Mouse (Mus musculus) CH12.LX (cell line): ENCODE measurements at regions not wholly inside any gene's neighbourhood (a gene's known extent, or its start where the extent isn't known, plus 50 kb on each side); places are given as distances from the start of the nearest gene placed in this dataset.

Experiments
- DNase-seq: peaks from one replicate; pipeline ENCODE4 v3.0.0-alpha.2; 2013; ENCODE audit errors: extremely low read depth
- H3K27ac ChIP-seq: 2 replicates; pipeline ENCODE4 v1.5.1; 2012; ENCODE audit warnings: low read depth, mild to moderate bottlenecking, control low read depth, moderate library complexity; ENCODE audit not compliant: insufficient read depth
- H3K27me3 ChIP-seq: replicated peaks from 2 replicates; pipeline ENCODE3; 2012; ENCODE audit warnings: inconsistent platforms
- H3K36me3 ChIP-seq, 2 experiments: replicated peaks in 1 of 2; 2 replicates each; pipeline versions ENCODE3 to v1.6.1; 2012; ENCODE audit warnings: inconsistent platforms in 1 of 2, low read length in 1 of 2, mild to moderate bottlenecking in 1 of 2, mixed read lengths in 1 of 2, moderate library complexity in 1 of 2; ENCODE audit not compliant: control insufficient read depth in 1 of 2, insufficient read depth in 1 of 2
- H3K4me1 ChIP-seq, 2 experiments: 2 replicates each; pipeline ENCODE4 v1.6.1; 2012; ENCODE audit warnings: inconsistent platforms in 1 of 2, moderate library complexity in 1 of 2; ENCODE audit not compliant: insufficient read depth in 2 of 2, control insufficient read depth in 1 of 2
- H3K4me2 ChIP-seq: 2 replicates; pipeline ENCODE4 v1.6.1; 2012; ENCODE audit warnings: low read depth, mild to moderate bottlenecking, control low read depth; ENCODE audit not compliant: poor library complexity, insufficient read depth, severe bottlenecking
- H3K4me3 ChIP-seq, 3 experiments: fragments of 150-350 bp in 1 of 3; sonication (generic) in 1 of 3; replicated peaks in 1 of 3; 2 replicates each; pipeline versions ENCODE3 to v1.5.1; 2011 to 2012; ENCODE audit warnings: low read depth in 2 of 3, low read length in 2 of 3, mild to moderate bottlenecking in 2 of 3, moderate library complexity in 2 of 3, control low read depth in 1 of 3, improper control_type of control experiment in 1 of 3, inconsistent platforms in 1 of 3, mixed read lengths in 1 of 3; ENCODE audit not compliant: poor library complexity in 1 of 3
- H3K79me2 ChIP-seq: replicated peaks from 2 replicates; pipeline ENCODE4 v1.6.1; 2012; ENCODE audit warnings: mild to moderate bottlenecking, moderate library complexity; ENCODE audit not compliant: control insufficient read depth, poor library complexity, insufficient read depth, severe bottlenecking; ENCODE audit errors: extremely low read depth
- H3K9ac ChIP-seq: 2 replicates; pipeline ENCODE4 v1.6.1; 2012; ENCODE audit warnings: low read depth, mild to moderate bottlenecking, control low read depth, moderate library complexity; ENCODE audit not compliant: insufficient read depth
- H3K9me3 ChIP-seq: replicated peaks from 2 replicates; pipeline ENCODE3; 2012; ENCODE audit warnings: low read length, inconsistent platforms, mixed read lengths
- CHD1 ChIP-seq: IDR thresholded peaks from 2 replicates; pipeline ENCODE4 v1.6.1; 2012; ENCODE audit warnings: low read depth, low read length, improper control_type of control experiment, inconsistent platforms
- CHD2 ChIP-seq: IDR thresholded peaks from 2 replicates; pipeline ENCODE4 v1.6.1; 2011; ENCODE audit warnings: low read length, improper control_type of control experiment
- CTCF ChIP-seq, 2 experiments: IDR thresholded peaks in 1 of 2; conservative IDR thresholded peaks in 1 of 2; 2 replicates each; pipeline ENCODE4 v1.5.1; 2011 to 2012; ENCODE audit warnings: low read depth in 2 of 2, low read length in 2 of 2, improper control_type of control experiment in 1 of 2, inconsistent platforms in 1 of 2, mild to moderate bottlenecking in 1 of 2, moderate library complexity in 1 of 2
- ELF1 ChIP-seq: IDR thresholded peaks from 2 replicates; pipeline ENCODE4 v1.6.1; 2014; ENCODE audit warnings: low read depth, mild to moderate bottlenecking, inconsistent platforms, low read length, improper control_type of control experiment
- EP300 ChIP-seq: IDR thresholded peaks from 2 replicates; pipeline ENCODE4 v1.6.1; 2011; ENCODE audit warnings: low read length, improper control_type of control experiment
- ETS1 ChIP-seq: conservative IDR thresholded peaks from 2 replicates; pipeline ENCODE4 v1.6.1; 2012; ENCODE audit warnings: low read depth, mild to moderate bottlenecking, inconsistent platforms, low read length, improper control_type of control experiment, moderate library complexity
- HCFC1 ChIP-seq: IDR thresholded peaks from 2 replicates; pipeline ENCODE4 v1.6.1; 2012; ENCODE audit warnings: low read depth, mild to moderate bottlenecking, inconsistent platforms, low read length, improper control_type of control experiment
- IRF4 ChIP-seq: IDR thresholded peaks from 2 replicates; pipeline ENCODE4 v1.6.1; 2014; ENCODE audit warnings: low read depth, mild to moderate bottlenecking, inconsistent platforms, low read length, improper control_type of control experiment
- JUN ChIP-seq: IDR thresholded peaks from 2 replicates; pipeline ENCODE4 v1.6.1; 2011; ENCODE audit warnings: low read depth, mild to moderate bottlenecking, low read length, improper control_type of control experiment, moderate library complexity; ENCODE audit not compliant: insufficient read depth
- JUND ChIP-seq: conservative IDR thresholded peaks from 2 replicates; pipeline ENCODE4 v1.6.1; 2011; ENCODE audit warnings: low read depth, low read length, improper control_type of control experiment
- KAT2A ChIP-seq: IDR thresholded peaks from 2 replicates; pipeline ENCODE4 v1.6.1; 2012; ENCODE audit warnings: low read length, improper control_type of control experiment, inconsistent platforms; ENCODE audit not compliant: insufficient replicate concordance
- MAX ChIP-seq: IDR thresholded peaks from 2 replicates; pipeline ENCODE4 v1.6.1; 2011; ENCODE audit warnings: low read length, improper control_type of control experiment
- MAZ ChIP-seq: IDR thresholded peaks from 2 replicates; pipeline ENCODE4 v1.6.1; 2012; ENCODE audit warnings: low read depth, mild to moderate bottlenecking, inconsistent platforms, low read length, improper control_type of control experiment, moderate library complexity
- MEF2A ChIP-seq: IDR thresholded peaks from 2 replicates; pipeline ENCODE4 v1.6.1; 2014; ENCODE audit warnings: low read depth, mild to moderate bottlenecking, inconsistent platforms, low read length, improper control_type of control experiment, borderline replicate concordance
- MYC ChIP-seq: IDR thresholded peaks from 2 replicates; pipeline ENCODE4 v1.6.1; 2011; ENCODE audit warnings: low read depth, mild to moderate bottlenecking, improper control_type of control experiment, low read length
- NELFE ChIP-seq: IDR thresholded peaks from 2 replicates; pipeline ENCODE4 v1.6.1; 2011; ENCODE audit warnings: low read depth, low read length, improper control_type of control experiment
- NRF1 ChIP-seq: IDR thresholded peaks from 2 replicates; pipeline ENCODE4 v1.6.1; 2014; ENCODE audit warnings: low read depth, mild to moderate bottlenecking, inconsistent platforms, low read length, improper control_type of control experiment, moderate library complexity
- POLR2A ChIP-seq: IDR thresholded peaks from 2 replicates; pipeline ENCODE4 v1.6.1; 2011; ENCODE audit warnings: low read depth, mild to moderate bottlenecking, improper control_type of control experiment, low read length
- POLR2AphosphoS2 ChIP-seq: IDR thresholded peaks from 2 replicates; pipeline ENCODE4 v1.6.1; 2011; ENCODE audit warnings: low read depth, low read length, improper control_type of control experiment
- RAD21 ChIP-seq: IDR thresholded peaks from 2 replicates; pipeline ENCODE4 v1.6.1; 2011; ENCODE audit warnings: low read depth, mild to moderate bottlenecking, low read length, improper control_type of control experiment, moderate library complexity
- SMC3 ChIP-seq: IDR thresholded peaks from 2 replicates; pipeline ENCODE4 v1.6.1; 2011; ENCODE audit warnings: low read depth, low read length, improper control_type of control experiment
- TBP ChIP-seq: conservative IDR thresholded peaks from 2 replicates; pipeline ENCODE4 v1.6.1; 2011; ENCODE audit warnings: low read depth, low read length, improper control_type of control experiment
- TCF12 ChIP-seq: IDR thresholded peaks from 2 replicates; pipeline ENCODE4 v1.6.1; 2014; ENCODE audit warnings: low read depth, mild to moderate bottlenecking, inconsistent platforms, low read length, improper control_type of control experiment
- UBTF ChIP-seq: IDR thresholded peaks from 2 replicates; pipeline ENCODE4 v1.6.1; 2012; ENCODE audit warnings: low read depth, mild to moderate bottlenecking, inconsistent platforms, low read length, improper control_type of control experiment, moderate library complexity
- USF1 ChIP-seq: IDR thresholded peaks from 2 replicates; pipeline ENCODE4 v1.6.1; 2014; ENCODE audit warnings: low read depth, mild to moderate bottlenecking, inconsistent platforms, low read length, improper control_type of control experiment
- USF2 ChIP-seq: conservative IDR thresholded peaks from 2 replicates; pipeline ENCODE4 v1.6.1; 2011; ENCODE audit warnings: low read depth, low read length, improper control_type of control experiment
- ZC3H11A ChIP-seq: IDR thresholded peaks from 2 replicates; pipeline ENCODE4 v1.6.1; 2012; ENCODE audit warnings: low read depth, mild to moderate bottlenecking, inconsistent platforms, low read length, improper control_type of control experiment
- ZMIZ1 ChIP-seq: IDR thresholded peaks from 2 replicates; pipeline ENCODE4 v1.6.1; 2012; ENCODE audit warnings: low read depth, mild to moderate bottlenecking, inconsistent platforms, low read length, improper control_type of control experiment
- ZNF384 ChIP-seq: IDR thresholded peaks from 2 replicates; pipeline ENCODE4 v1.6.1; 2012; ENCODE audit warnings: low read depth, low read length, improper control_type of control experiment, inconsistent platforms
- dilution Hi-C: fragments of 300-500 bp; cut with MboI; formaldehyde crosslinking; loops from 2 replicates; pipeline ENCODE4 v1.14.3; 2020; ENCODE audit warnings: low sequenced_read_pairs; ENCODE audit not compliant: extremely low pct_unique_long_range_greater_than_20kb, extremely low pct_ligation_motif_present
- in situ Hi-C: fragments of 300-500 bp; cut with MboI; formaldehyde crosslinking; loops from 3 replicates; pipeline ENCODE4 v1.14.3; 2019; ENCODE audit warnings: low sequenced_read_pairs, low pct_ligation_motif_present, low pct_unique_long_range_greater_than_20kb, mixed read lengths

DNA sequence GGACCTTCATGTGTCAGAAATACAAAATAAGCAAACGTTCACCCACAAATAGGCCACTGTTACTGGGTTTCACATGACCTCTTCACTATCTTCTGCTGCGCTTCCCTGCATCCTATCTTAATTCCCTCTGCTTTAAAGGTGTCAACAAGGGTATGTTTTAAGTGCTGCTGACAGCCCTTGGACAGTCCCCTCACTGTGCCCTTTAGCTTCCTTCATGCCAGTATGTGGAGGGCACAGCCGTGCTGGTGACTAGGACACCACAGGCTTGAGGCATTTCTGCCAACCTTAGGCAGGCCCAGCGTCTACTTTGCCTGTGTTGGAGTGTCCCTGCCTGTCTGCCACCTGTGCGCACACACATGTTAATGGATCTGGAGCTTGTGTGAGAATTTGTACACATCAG, 63.9 kb upstream of the Zfp536 start:
- Histone ChIP-seq H3K36me3 (no peaks in the 10 kb centered on the region), H3K9me3 (peaks cover 46% of the 10 kb centered on the region), H3K4me2 (no peak overlapping the region), H3K27ac (no peak overlapping the region), H3K4me3 (no peak overlapping the region), H3K9ac (no peak overlapping the region), H3K4me1 (no peaks in the 10 kb centered on the region), H3K79me2 (no peaks in the 10 kb centered on the region), H3K27me3 (no peaks in the 10 kb centered on the region)
- in situ Hi-C loops, result no loop called here
- TF ChIP-seq EP300, result no peak
- TF ChIP-seq ZC3H11A, result no peak
- no peak for TF ChIP-seq SMC3
- TF ChIP-seq MYC, result no peak
- no peak for TF ChIP-seq RAD21
- no peak for TF ChIP-seq USF1
- TF ChIP-seq ETS1, result no peak
- no peak for TF ChIP-seq MEF2A
- no peak for TF ChIP-seq TBP
- no peak for TF ChIP-seq USF2
- no peak for TF ChIP-seq ZMIZ1
- no peak for TF ChIP-seq JUND
- no peak for TF ChIP-seq HCFC1
- no peak for TF ChIP-seq JUN
- no peak for TF ChIP-seq TCF12
- no peak for TF ChIP-seq POLR2AphosphoS2
- no peak for TF ChIP-seq ZNF384
- no peak for TF ChIP-seq IRF4
- no peak for TF ChIP-seq NELFE
- no peak for TF ChIP-seq CHD2
- TF ChIP-seq, all 38 proteins: peak for 0
- no peak for DNase-seq
- dilution Hi-C loops, result no loop called here

- dilution Hi-C loops, result no loop called here
- in situ Hi-C loops, result no loop called here
- peaks cover 52% of the 10 kb centered on the region for H3K9me3 ChIP-seq
Observed at GRCm38 (mm10) chr7:37833420-37833819, 60.0 kb upstream of the Zfp536 start.

More at GRCm38 (mm10) chr7:37833420-37833819, 60.0 kb upstream of the Zfp536 start:
- TF ChIP-seq NRF1, result no peak
- TF ChIP-seq TBP, result no peak
- no peak for TF ChIP-seq ZMIZ1
- no peak for TF ChIP-seq TCF12
- TF ChIP-seq CHD2, result no peak
- no peak for TF ChIP-seq SMC3
- TF ChIP-seq EP300, result no peak
- no peak for TF ChIP-seq JUND
- no peak for TF ChIP-seq RAD21
- TF ChIP-seq MAX, result no peak
- no peak for TF ChIP-seq CTCF (conservative IDR thresholded peaks at IDR 0.05 in 1 of 2, IDR thresholded peaks at IDR 0.05 in 1 of 2; ENCODE audit: low read depth in 2 of 2, low read length in 2 of 2)
- no peak for TF ChIP-seq MYC
- no peak for TF ChIP-seq KAT2A
- TF ChIP-seq UBTF, result no peak
- no peak for TF ChIP-seq MAZ
- no peak for TF ChIP-seq POLR2A
- TF ChIP-seq ELF1, result no peak
- no peak for TF ChIP-seq CHD1
- no peak for TF ChIP-seq USF2
- TF ChIP-seq, all 38 proteins: peak for 0
- H3K27ac ChIP-seq, result no peak overlapping the region
- no peak overlapping the region for H3K4me3 ChIP-seq
- H3K4me2 ChIP-seq, result no peak overlapping the region
- H3K79me2 ChIP-seq, result no peaks in the 10 kb centered on the region
- H3K4me1 ChIP-seq, result no peaks in the 10 kb centered on the region
- no peak overlapping the region for H3K9ac ChIP-seq
- H3K36me3 ChIP-seq, result no peaks in the 10 kb centered on the region
- no peaks in the 10 kb centered on the region for H3K27me3 ChIP-seq
- DNase-seq, result no peak
